Mouse (Mus musculus): ENCODE measurements at regions not wholly inside any gene's neighbourhood (a gene's known extent, or its start where the extent isn't known, plus 50 kb on each side); places are given as distances from the start of the nearest gene placed in this dataset.

DNA sequence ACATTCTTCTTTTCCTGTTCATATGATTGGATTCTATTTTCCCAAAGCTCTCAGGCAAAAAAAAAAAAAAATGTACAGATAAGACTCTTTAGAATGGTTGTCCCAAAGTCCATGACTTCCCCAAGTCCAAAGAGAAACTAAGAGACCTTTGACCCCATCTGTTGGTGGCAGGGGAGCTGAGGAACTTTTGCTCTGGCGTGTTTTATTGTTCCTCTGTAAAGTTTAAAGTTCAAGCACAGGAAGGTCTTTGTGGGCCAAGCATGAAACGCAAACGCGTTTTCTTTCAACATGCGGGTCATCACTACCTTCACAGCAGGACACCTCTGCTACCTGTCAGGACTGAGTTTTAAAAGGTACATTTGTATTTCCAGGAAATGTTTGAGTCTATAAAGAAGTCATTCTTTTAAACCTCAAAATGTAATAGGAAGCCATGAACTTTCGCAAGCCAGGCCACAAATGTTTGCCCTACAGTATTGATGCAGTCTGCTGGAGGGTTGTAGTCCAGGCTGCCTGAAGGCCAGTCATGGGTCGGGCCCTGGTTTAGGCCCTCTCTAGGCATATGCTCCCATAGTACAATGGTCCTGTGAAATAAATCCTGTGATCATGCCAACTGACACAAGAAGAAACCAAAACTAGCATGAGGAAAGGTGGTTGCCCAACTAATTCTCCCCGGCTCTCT lies 194.7 kb downstream of the Sp3 start:
- TF ChIP-seq CTCF (IDR thresholded peaks at IDR 0.05; ENCODE audit: borderline replicate concordance, insufficient read depth, low read depth, low read length): no peak
- TF ChIP-seq POLR2A (IDR thresholded peaks at IDR 0.05; ENCODE audit: borderline replicate concordance, insufficient read depth, low read length): no peak
